Mouse (Mus musculus) spleen, postnatal 36 days (tissue): ENCODE results near the gene Mthfd2l.

Experiments used
- DNase-seq, 2 experiments: peaks; one replicate each; pipeline ENCODE4 v3.0.0; 2022; ENCODE audit warnings: low spot score in 2 of 2, mixed read lengths in 1 of 2

Mthfd2l gene

DNA sequence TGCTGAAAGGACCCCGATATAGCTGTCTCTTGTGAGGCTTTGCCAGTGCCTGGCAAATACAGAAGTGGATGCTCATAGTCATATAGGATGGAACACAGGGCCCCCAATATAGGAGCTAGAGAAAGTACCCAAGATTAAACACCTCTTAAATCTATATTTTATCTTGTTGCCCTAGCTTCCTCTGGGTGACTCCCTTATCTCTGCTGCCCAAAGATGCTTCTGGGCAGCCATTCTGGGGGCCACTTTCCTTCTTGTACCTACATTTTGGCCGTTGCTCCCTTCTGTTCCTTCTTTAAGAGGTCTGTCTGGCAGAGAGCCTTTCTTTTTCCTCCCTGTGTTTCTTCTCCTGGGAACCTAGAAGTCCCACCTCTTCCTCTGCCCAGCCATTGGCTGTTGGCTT, 14.5 kb downstream of the Mthfd2l start:
- DNase-seq, result no peak

DNA sequence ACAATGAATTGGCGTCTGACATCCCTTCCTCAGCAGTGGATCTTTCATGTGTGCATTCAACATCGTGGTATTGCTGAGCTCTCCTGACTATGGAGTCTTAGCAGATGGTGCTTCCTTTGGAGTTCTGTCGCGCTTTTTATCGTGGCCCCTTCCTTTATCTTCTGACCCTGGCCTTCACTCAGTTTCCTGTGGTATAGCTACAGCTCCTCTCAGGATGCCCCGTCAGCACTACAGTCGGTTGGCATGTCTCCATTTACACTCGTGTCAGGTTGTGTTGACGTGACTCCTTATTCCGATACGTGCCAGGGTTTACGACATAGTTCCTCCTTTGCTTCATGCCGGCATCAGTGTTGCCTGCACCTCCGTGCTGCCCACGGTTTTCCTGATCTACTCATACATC, 18.6 kb downstream of the Mthfd2l start:
- no peak for DNase-seq

DNA sequence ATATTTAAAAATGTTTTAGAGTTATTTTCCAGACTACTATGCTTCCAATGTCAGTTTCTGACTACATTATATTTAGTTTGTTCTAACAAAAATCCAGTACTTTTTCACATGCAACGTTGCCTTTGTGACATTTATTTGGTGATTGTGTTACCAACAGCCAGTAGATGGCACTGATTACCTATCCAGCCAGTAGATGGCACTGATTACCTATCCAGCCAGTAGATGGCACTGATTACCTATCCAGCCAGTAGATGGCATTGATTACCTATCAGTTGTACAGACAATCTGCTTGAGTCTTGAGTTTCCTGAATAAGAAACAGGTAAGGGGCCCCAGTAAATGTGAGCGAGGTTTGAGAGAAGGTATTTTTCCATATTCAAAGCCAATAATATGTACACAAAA, 20.6 kb downstream of the Mthfd2l start:
- DNase-seq, result peak; percentile 38 to 49

DNA sequence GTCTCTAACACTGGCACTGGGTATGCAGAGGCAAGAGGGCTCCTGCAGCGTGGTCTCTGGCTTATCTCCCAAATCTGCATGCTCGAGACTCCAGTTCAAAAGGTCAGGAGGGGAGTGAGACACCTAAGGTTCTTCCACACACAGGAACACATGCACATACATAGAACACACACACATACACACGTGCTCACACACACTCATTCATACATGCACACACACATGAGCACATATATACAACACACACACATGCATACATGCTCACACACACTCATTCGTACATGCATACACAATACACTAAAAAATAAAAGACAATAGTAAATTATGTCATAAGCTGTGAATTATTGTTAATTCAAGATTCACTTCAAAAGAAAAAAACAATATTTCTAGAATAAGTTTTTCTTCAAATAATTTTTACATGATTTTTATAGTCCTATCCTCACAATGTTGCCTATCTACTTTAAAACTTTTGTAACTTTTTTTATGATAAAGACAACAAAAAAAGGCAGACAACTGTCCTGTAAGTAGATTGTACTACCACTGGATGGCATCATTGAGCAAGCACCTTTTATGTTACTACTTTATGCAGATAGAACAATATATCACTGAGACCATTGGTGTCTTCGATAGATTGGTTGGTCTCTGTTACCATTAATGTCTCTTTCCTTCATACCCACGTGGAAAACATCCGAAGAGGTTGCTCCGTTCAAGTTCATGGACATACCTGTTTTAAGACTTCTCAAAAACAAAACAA, 22.0 kb downstream of the Mthfd2l start:
- no peak for DNase-seq

DNA sequence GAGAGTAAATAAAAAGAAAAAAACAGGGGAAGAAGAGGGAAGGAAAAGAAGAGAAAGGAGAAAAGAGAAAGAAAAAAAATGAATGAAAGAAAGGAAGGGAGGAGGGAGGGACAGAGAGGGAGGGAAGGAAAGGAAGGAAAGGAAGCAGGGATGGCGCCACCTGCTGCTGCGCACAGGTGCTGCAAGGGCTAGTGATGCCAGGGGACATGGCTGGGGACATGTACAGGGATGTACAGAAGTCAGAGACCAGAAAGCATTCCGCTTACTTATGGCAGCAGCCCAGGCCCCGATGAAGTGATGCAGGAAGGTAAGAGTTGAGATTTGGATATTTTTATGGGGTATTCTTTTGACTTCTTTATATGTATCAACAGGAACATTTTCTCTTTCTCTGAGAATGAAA, 33.4 kb downstream of the Mthfd2l start:
- DNase-seq, result no peak

DNA sequence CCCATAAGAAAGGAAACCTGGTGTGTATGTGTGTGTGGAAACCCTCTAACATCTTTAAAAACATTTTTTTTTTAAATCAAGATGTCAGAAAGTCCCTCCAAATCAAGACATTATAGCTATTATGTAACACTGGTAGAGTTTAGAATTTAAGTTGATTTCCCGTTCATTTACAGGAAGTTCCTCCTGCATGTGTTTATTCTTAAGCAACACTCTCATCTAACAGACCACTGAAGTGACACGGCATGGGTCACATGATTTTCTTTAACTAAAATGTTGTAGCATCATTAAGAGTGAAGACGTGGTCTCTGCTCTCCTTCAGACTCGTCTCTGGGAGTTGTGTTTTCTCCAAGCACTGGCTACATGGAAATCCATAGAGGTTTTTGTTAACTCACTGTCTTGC, 33.8 kb downstream of the Mthfd2l start:
- DNase-seq, result no peak

DNA sequence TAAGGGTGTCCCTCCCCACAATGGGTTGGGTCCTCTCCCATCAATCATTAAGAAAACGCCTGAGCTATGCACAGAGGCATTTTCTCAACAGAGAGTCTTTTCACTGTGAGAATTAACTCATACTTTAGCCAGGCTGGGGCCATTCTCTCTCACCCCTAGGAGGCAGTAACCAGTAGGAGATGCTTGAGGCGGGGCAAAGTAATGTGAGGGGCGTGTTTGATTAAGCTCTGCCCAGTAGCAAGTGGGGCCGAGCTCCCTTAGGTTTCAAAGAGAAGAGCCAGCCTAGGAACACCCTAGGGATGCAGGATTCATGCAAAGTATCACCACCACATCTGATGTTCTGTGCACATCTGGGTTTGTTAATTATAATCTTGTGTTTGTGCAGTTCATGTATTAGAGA, 34.5 kb downstream of the Mthfd2l start:
- DNase-seq, result no peak

DNA sequence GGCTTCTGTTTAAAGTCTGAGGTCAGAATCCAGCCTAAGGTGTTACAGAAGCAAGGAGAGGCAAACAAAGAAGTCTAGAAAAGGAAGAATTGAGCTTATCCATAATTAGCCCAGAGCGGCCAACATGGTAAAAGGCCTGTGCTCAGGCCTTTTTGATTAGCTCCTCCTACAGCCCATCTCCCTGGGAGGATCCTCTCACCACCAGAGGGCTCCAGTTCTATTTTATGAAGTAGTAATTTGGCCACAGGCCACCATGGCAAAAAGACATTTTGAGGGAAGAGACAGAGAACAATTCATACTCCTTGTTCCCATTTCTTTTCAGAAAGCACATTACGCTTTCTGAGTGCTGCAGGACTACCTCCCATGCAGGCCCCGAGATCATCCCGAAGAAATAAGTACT, 46.3 kb downstream of the Mthfd2l start:
- peak in 1 of 2 experiments; percentile 25 for DNase-seq

DNA sequence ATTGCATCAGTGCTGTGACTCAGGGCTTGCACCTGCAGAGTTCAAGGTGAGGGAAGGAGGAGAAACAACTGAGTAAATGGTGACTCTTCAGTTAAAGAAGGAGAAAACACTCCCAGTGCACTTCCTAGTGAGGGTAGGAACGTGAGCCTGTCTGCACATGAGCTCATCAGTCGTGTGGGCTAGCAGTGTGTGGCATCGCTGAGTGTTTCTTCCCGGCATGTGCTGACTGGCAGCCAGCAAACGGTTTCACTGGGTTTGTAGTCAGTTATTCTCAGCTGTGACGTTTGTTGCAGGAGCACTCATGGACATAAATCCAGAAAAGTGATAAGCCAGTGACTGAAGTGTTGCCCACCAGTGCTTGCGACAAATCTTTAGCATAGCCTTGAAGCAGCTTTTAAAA, 49.4 kb downstream of the Mthfd2l start:
- DNase-seq, result no peak

DNA sequence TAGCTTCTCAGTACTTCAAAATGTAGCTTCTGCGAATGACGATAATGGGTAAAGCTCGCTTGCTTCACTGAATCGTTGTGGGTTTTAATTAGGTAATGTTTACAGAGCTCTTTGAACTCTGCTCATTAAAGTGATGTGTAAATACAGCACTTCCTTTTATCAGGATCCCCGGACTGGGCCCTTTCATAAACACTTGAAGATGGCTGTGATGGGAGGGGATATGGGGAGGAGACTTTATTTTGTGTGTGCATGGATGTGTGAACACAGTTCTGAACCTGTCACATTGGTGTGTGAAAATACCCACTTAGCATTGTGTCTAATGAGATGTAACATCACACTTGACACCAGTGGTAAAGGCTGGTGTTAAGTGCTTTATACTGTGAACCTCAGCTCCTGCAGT, 56.7 kb downstream of the Mthfd2l start:
- DNase-seq, result no peak

DNA sequence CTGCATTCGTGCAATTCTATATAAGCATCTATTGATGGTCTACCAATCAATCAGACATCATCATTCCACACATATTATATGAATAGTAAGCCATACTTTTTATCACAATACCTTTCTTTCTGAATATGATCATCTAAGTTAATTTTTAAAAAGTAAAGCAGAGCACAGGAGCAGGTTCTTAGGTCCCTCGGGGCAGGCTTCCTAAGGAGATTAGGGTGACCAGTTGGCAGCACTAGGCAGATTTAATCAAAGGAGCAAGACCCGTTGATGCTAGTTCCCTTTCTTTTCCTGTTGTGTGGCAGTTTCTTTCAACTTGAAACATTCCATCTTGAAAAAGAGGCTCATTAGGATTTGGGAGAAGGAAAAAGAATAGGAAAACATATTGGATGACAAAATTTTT, 57.2 kb downstream of the Mthfd2l start:
- no peak for DNase-seq

DNA sequence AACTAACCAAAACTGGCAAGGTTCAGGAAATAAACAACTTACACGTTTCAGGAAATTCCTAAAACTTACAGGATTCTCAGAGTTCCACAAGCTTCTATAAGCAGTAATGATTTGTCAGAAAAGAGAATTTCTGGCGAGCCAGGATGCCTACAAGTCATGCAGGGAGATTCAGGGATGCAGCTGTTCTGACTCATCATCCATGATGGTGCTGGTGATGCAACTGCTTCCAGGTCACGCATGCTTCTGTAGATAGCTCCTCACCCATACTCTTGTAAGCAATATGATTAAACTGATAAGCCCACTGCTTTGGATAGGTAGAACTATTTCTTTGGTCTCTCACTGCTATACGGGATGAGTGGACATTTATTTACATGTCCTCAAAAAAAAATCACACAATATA, 57.7 kb downstream of the Mthfd2l start:
- no peak for DNase-seq

DNA sequence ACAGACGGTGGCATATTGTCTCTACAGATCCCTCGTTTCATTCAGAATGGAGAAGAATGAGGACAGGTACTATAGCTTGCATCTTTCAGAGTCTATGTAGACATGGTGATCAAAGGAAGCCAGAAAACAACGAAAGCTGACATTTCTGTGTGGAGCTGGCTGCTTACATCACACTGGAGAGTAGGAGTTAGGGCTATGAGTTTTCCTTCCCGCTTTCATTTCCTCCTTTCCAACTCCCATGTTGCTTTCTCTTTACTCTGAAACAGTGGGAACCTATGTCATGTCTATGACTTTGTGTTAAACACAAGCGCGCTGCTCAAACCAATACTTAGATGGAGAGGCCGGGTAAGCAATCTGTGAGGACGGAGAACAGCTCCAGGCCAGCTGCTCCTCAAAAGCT, 69.0 kb downstream of the Mthfd2l start:
- DNase-seq, result no peak

DNA sequence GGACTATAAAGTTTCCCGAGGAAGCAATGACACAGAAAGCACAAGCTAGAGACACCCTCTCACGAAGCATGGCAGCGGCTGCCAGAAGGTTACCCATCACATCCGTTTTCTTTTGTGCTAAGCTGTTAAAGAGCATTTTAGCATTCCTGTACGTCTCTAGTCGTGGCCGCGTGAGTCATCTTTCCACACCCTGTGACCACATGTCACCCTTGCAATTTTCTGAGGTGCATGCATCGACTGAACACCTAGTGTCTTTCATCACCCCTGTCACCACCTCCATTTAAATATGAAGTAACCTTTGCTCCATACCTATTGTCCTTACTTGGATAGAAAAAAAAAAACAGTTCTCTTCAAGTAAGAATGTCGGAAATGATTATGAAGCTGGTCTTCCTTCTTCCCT, 84.3 kb downstream of the Mthfd2l start:
- no peak for DNase-seq

DNA sequence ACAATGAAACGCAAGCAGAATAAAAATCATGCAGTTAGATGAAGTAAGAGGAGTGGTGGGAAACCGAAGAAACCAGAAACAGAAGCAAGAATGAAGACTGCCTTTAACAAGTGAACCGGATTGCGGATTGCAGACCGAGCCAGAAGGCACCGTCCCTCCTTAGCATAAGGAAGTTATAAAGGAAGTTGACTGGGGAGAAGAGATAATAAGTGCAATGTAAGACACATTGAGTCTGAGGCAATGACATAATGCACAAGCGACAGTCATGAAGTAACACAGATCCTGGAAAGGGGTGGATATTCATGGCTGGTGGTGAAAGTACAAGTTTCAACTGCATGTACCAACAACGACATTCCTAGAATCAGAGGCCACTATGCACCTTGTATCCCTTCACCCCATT, 92.2 kb downstream of the Mthfd2l start:
- no peak for DNase-seq

DNA sequence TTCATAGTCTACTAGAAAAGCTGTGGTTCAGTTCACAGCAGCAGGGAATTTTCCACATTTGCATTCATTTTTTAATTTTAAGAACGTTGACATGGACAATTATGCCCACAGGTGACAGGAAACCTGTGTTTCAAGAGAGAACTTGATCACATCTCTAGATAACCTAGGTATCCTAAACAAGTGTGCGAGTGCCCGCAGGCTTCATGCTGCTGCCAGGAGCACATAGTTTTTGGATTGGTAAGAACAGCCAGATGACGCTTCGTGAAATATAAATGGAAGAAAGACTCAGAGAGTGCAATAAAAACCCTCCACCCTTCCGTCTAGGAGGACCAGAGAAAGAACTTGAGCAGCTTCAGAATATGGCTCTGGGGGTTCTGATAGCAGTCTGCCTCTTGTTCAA, 96.2 kb downstream of the Mthfd2l start, which contains the start of gene Epgn:
Gene Epgn (plus strand): TSS at position 301 of the 400 bp plus-strand sequence.
- DNase-seq, result no peak

DNA sequence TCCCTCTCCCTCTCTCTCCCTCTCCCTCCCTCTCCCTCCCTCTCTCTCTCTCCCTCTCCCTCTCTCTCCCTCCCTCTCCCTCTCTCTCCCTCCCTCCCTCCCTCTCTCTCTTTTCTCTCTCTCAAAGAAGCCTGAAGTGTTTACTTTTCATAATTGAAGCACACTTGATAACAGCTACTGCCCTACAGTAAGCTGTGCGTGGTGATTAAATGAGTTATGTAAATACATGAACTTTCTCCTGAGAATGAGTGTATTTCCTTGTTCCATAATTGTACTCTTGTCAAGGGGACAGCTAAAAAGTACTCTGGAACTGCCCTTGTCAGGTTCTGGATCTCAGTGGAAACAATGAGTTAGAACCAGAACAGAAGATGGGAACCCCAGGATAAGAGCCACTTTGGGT, 96.9 kb downstream of the Mthfd2l start:
- DNase-seq, result no peak

DNA sequence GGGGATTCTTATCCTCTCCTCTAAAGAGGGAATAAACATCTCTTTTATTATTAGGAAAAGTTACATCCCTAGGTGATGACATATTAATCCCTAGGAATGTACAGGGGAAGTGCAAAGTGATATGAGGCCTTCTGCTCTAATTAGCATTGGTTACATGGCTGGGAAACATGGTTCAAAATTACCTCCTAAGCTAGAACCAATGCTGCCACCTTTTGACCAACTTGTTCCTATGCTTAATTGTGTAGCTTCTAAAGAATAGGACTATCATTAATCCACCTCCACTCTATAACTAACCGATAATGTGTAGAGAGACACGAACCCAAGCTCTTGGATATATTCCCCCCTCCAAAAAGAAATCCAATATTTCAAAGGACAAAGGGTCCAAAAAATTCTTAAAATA, 99.7 kb downstream of the Mthfd2l start:
- DNase-seq, result no peak

DNA sequence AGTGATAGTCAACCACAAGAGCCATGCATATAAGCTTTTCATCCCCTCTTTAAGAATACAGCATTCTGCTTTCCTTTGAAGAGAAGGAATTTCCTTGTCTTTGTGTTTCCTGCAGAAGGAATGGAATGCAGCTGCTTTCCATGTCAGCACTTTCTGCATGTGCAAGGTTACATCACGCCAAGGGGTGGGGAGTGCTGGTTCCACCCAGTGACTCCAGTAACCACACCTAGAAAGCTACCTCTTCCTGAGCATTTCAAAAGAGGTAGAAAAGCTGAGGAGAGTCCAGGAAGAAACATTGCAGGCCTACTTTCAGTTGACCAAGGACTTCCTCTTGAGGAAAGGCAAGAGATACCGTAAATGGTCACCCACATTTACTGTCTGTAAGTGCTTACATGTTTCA, 104.4 kb downstream of the Mthfd2l start:
- no peak for DNase-seq

DNA sequence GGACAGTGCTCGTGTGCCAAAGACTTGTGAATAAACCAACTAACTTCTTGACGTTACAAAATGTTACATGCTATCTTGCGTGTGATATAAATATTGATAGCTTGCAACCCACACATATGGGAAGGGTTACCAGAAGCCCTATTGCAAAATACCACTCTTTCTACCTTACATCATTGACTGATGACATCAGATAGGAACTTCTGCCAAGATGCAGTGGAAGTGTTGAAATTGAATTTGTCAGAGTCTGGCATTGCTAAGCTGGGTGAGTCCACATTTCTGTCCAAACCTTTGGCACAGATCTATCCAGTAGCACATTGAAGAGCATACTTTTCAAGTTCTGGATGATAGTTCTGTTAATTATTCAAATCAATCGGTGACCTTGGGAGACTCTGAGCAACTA, 105.7 kb downstream of the Mthfd2l start:
- DNase-seq, result no peak

DNA sequence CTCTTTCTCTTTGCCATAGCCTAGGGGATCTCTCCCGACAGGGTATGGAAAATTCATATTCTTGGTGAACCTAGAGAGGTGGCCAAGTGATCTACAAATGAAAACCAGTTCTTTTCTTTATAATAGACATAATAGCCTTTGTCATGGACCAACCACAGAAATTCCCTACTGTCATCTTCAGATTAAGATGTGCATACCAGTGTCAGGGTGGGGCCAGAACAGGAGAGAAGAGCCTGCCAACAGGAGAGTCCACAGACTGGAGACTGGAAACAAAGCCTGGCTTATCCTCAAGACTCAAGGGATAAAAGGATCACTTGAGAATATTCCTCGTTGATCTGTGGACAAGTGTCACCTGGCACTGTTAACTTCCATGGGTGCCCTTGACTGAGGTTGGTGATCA, 106.8 kb downstream of the Mthfd2l start:
- DNase-seq, result no peak

DNA sequence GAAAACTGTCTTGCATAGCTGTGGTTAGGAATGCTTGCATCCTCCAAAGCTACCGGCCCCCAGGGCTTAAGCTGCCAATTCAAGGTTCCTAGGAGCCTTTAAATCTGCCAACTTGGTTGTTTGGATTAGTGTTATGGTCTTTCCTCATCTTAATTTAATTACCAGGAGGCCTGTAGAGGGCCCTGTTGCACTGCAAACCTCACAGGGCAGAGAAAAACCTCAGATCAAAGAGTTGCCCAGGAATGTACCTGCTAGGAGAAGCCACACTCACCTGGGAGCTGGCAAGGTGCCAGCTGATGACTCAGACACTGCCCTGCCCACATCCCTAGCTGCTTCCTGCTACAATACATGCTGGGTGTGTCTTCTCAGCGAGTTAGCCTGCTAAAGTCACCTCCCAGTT, 107.6 kb downstream of the Mthfd2l start:
- DNase-seq, result no peak

DNA sequence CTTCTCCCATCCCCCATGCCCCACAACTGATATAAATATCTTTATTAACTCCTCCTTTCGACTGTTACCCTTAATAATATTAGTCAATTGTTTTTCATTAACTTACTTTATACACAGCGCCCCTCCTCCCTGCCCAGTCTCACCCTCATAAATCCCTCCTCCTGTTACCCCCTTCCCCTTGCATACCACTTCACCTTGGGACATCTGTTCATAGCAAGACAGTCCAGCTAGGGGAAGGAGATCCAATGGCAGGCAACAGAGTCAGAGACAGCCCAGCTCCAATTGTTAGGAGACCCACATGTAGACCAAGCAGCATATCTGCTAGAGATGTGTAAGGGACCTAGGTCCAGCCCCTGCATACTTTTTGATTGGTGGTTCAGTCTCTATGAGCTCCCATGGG, 108.0 kb downstream of the Mthfd2l start:
- no peak for DNase-seq

DNA sequence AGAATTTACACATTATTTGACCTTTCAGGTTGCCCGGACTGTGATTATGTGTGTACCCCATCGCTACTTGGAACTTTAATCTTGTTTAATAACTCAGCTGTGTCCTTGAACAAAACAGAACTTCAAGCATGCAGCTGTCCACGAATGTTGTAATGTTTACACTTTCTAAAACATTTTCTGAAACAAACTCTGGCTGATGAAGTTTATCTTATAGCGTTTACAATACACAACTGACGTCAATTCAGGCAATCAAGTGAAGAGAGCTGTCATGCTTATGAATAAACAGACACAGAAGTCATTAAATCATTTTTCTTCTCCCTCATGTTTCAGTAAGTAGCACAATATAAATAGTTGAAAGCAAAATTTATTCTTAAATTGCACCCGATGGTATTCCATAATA, 117.1 kb downstream of the Mthfd2l start:
- DNase-seq, result no peak
